Mouse (Mus musculus) macrophage (primary cell): Measurements from ENCODE around the gene H2-M5. TPM values are rescaled to one million over a fixed set of nuclear protein-coding genes. Genes with fewer than 3 reads are reported as not detected.

Source experiments
- H3K27ac ChIP-seq: fragments of 350-480 bp; formaldehyde crosslinking; 2 replicates; pipeline ENCODE4 v1.9.0; 2021
- H3K36me3 ChIP-seq: fragments of 350-480 bp; formaldehyde crosslinking; 2 replicates; pipeline ENCODE4 v1.9.0; 2021; ENCODE audit errors: inconsistent target
- H3K4me3 ChIP-seq: fragments of 350-480 bp; formaldehyde crosslinking; 2 replicates; pipeline ENCODE4 v1.9.0; 2021; ENCODE audit errors: inconsistent target
- H3K79me2 ChIP-seq: fragments of 350-480 bp; formaldehyde crosslinking; 2 replicates; pipeline ENCODE4 v1.9.0; 2021; ENCODE audit errors: inconsistent target
- WGBS: methylation state at CpG from one replicate; pipeline ENCODE4 v1.1.7; 2026; ENCODE audit warnings: inconsistent platforms; ENCODE audit not compliant: missing documents; 5-methylcytosine and 5-hydroxymethylcytosine counted together
- polyA plus RNA-seq: library from polyadenylated mRNA; stranded (reverse); fragments of 250-400 nt; gene quantifications from 3 replicates; pipeline ENCODE4 v1.2.4, GENCODE M21; 2018; ENCODE audit warnings: inconsistent platforms

The H2-M5 gene
- polyA plus RNA-seq, 1 experiment from 2014 or later: not detected

DNA sequence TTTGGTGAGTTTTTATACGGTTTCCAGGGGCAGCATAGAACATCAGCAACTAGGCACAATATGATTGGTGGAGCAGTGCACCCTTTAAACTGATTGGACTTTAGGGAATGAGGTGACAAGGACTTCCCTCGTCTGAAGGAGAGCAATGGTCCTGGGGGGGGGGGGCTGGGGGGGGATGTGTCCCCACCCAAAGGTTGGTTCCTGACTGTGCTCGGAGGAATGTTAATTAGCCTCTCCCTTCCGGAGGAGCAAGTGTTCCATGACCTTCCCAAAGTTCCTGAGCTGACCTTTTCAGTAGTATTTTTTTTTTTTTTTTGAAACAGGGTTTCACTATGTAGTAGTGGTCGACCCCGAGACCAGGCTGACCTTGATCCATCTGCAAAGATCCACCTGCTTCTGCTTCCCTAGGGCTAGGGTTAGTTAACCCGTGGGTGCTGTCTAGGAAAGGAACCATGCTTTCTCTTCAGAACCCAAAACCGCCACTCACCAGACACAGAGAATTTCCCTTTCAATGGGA lies 16.0 kb downstream of the H2-M5 start:
- no peak overlapping the region for H3K4me3 ChIP-seq
- no peaks in the 10 kb centered on the region for H3K79me2 ChIP-seq
- WGBS: 88% methylated on average over 8 of the region's 8 CpGs
- no peak overlapping the region for H3K27ac ChIP-seq
- no peaks in the 10 kb centered on the region for H3K36me3 ChIP-seq

DNA sequence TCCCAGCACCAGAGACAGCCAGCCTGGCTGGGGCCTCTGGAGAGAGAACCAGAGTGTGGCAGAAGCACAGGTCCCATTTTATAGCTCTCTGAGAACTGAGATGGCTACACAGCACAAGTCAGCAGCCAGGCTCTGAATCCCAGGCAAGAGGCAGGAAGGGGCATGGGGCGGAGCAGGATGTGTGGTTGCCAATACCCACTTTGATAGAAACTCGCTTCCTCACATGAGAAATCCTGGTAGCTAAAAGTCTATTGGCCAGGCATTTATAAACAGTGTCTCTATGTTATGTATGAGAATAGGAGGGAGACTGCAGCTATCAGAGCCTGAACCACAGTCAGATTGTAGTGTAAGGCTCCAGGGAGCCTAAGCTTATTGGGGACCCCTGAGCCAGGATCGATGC lies 16.5 kb downstream of the H2-M5 start:
- Histone ChIP-seq H3K4me3 (no peak overlapping the region), H3K36me3 (no peaks in the 10 kb centered on the region), H3K27ac (no peak overlapping the region), H3K79me2 (no peaks in the 10 kb centered on the region)
- WGBS: 48% methylated on average over 3 of the region's 3 CpGs

DNA sequence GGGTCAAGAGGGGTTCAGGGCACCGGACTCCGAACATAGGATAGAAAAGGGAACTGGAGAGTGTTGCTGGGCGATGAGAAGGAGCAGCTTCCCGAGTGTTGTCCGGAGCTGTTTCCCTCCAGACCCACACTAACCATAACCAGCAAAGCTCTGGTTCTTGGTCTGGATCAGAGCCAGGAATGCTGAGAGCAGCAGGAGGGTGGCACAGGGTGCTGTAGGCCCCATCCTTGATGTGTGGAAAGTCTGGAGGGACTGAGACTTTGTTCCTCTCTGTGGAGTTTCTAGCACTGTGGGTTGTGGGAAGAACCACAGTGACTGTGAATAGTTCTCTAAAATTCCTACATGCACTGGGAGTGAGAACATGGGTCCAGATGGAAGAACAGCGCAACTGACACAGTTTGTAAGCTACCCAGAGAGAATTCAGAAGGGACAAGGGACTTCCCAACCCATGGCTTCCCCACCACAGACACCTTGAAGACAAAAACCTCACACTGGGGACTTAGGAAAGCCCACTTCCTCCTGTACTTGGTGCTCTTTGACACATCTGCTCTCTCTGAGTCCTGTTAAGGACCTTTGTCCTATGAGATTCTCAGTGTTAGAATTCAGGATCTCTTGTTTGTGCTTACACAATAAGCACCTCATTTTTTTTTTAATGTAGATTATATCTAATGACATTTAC lies 18.0 kb downstream of the H2-M5 start:
- Histone ChIP-seq H3K36me3 (no peaks in the 10 kb centered on the region), H3K79me2 (no peaks in the 10 kb centered on the region), H3K4me3 (no peak overlapping the region), H3K27ac (no peak overlapping the region)
- 15% methylated on average over 6 of the region's 6 CpGs for WGBS

DNA sequence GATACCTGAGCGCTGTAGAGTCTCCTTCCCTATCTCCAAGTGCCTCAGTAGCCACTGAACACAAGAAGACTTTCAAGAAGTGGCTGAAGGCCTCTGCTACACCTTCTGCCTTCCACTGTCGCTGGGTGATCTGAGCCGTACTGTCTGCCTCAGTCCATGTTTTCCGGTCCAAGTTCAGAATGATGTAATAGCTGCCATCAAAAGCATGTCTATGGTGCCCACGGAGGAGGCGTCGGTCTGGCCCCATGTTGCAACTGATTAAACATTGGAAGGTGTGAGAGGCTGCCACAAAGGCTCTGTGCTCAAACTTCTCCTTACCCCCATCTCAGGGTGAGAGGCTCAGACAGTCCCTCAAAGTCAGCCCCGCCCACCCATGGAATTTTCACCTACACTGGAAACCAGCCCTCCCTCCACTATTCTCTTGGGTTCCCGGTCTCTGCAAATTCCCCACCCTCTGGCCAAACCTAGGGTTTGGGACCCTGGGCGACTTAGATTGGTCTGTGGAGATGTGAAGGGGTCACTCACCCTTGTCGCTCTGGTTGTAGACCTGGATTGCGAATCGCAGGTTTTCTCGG lies 18.9 kb downstream of the H2-M5 start:
- 80% methylated on average over 14 of the region's 14 CpGs for WGBS
- Histone ChIP-seq H3K79me2 (no peaks in the 10 kb centered on the region), H3K36me3 (no peaks in the 10 kb centered on the region), H3K4me3 (no peak overlapping the region), H3K27ac (no peak overlapping the region)

DNA sequence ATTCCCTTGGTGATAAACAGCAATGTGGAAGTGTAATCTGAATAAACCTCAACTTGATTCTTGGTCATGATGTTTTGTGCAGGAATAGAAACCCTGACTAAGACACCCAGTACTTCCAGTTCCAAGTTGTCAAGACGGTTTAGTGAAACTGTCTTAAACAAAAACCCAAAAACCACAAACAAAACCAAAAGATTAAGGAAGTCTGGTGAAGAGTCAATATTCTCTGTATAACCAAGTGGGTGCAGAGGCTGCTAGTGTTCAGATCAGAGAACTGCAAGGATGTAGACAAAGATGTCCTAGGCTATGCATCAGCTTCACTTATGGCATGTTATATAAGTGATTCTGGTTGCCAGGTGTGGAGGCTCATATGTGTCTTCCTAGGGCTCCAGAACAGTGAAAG lies 22.5 kb downstream of the H2-M5 start:
- WGBS: 9% methylated on average over 1 of the region's 1 CpGs
- Histone ChIP-seq H3K79me2 (no peaks in the 10 kb centered on the region), H3K36me3 (no peaks in the 10 kb centered on the region), H3K4me3 (no peak overlapping the region), H3K27ac (no peak overlapping the region)

DNA sequence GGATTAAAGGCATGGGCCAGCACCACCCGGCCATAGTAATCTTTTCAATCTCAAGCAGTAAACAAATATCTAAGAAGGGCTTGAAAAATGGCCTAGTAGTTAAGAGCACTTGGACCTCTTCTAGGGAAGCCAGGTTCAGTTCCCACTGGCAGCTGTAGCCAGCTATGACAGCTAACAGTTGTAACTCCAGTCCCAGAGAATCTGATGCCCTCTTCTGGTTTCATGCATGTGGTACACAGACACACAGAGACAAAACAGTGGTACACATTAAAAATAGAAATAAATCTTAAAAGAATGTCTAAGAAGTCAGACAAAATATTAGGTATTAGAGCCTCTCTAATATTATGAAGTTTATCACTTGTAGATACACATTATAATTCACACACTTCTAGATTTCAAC lies 28.2 kb downstream of the H2-M5 start:
- Histone ChIP-seq H3K79me2 (peaks cover 9% of the 10 kb centered on the region; the same call in 1 of the 2 replicates), H3K36me3 (peaks cover 6% of the 10 kb centered on the region; the same call in 1 of the 2 replicates), H3K27ac (no peak overlapping the region), H3K4me3 (no peak overlapping the region)
- 85% methylated on average over 1 of the region's 1 CpGs for WGBS

DNA sequence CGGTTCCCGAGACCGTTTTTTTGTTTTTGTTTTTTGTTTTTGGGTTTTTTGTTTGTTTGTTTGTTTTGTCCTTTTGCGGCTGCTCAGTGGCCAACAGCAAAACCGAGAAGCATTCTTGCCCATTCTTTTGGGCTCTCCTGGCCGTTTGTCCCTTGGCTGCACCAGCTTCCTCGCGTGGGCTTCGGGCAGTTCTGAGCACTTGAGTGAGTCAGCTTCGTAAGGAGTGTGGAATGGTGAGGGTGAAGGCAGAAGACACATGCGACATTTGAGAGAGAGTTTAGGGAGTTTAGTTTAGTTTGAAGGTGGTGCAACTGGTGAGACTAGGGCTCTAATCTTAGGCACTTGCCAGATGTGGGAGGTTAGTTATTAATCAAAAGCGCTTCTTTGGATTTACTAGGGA lies 30.5 kb downstream of the H2-M5 start:
- WGBS: 36% methylated on average over 12 of the region's 12 CpGs
- H3K79me2 ChIP-seq: peaks cover 9% of the 10 kb centered on the region; the same call in 1 of the 2 replicates
- H3K36me3 ChIP-seq: peaks cover 22% of the 10 kb centered on the region; the same call in 1 of the 2 replicates
- H3K27ac ChIP-seq: peak overlapping the region; percentile 56
- H3K4me3 ChIP-seq: peak overlapping the region; percentile 94

DNA sequence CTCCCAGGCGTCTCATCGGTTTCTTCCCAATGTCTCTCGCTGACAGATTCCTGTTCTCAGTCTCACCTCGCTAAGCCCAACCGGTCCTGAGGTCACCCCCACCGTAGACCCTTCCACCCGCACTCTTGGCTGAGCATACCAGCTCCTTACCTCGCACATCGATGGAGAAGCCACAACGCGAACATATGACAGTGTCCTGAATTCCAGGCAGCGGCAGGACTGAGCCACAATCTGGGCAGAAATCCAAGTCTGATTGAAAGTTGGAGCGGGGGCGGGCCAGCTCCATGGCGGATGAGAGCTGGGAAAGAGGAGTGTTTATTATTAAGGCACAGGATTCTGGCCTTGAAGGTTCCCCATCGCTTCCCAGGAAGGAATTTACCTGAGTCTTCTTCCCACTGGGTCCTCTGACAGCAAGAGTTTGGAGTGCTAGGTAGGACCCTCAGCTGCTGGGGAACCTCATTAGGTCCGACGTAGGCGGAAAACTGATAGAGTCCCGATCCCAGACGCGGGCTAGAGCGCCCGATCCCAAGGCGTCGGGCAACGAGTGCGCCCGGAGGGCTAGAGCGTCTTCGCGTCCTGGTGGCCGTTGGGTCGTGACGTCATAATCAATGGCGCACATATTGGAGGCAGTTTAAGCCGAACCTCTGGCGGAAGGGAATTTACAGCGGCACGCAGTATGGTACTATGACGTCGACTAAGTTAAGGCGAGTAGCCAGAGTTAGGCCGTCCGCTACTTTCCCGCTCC lies 31.2 kb downstream of the H2-M5 start, which contains the start of the genes Znrd1 and Znrd1as:
Gene Znrd1, minus strand, starts transcription at position 561 of the 745 bp plus-strand sequence.
Gene Znrd1as, plus strand, starts transcription at position 594 of the 745 bp plus-strand sequence.
- 1% methylated on average over 45 of the region's 46 CpGs for WGBS
- Histone ChIP-seq H3K79me2 (peaks cover 9% of the 10 kb centered on the region; the same call in 1 of the 2 replicates), H3K36me3 (peaks cover 22% of the 10 kb centered on the region; the same call in 1 of the 2 replicates), H3K27ac (peak within 1 kb of the TSS; percentile 56), H3K4me3 (peak within 1 kb of the TSS; percentile 94)

DNA sequence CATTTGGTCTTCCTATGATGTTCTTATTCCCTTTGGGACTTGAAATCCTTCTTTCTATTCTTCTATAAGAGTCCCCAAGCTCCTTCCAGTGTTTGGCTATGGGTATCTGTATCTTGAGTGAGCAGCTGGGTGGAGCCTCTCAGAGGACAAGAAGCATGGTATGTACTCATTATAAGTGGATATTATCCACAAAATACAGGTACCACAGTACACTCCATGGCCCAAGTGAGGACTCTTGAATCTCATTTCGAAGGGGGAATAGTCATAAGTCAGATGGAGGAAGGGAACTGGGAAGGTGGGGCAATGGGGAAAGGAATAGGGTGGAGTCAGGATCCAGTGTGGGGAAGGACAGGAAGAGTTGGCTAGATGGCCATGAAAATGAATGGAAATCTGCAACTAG lies 36.3 kb downstream of the H2-M5 start:
- Histone ChIP-seq H3K36me3 (peaks cover 34% of the 10 kb centered on the region; the same call in 1 of the 2 replicates), H3K4me3 (no peak overlapping the region), H3K27ac (no peak overlapping the region), H3K79me2 (peaks cover 23% of the 10 kb centered on the region)
- 100% methylated on average over 1 of the region's 1 CpGs for WGBS

DNA sequence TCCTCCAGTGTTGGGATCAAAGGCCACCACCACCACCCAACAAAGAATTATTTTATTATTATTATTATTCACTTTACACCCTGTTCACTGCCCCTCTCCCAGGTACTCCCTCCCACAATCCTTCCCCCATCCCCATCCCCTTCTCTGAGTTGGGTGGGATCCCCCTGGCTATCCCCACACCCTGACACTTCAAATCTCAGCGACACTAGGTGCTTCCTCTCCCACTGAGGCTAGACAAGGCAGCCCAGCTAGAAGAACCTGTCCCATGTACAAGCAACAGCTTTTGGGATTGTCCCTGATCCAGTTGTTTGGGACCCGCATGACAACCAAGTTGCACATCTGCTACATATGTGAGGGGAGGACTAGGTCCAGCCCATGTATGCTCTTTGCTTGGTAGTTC lies 36.7 kb downstream of the H2-M5 start:
- no peak overlapping the region for H3K4me3 ChIP-seq
- H3K79me2 ChIP-seq: peaks cover 19% of the 10 kb centered on the region
- H3K27ac ChIP-seq: no peak overlapping the region
- peaks cover 34% of the 10 kb centered on the region; the same call in 1 of the 2 replicates for H3K36me3 ChIP-seq
- 97% methylated on average over 2 of the region's 2 CpGs for WGBS

DNA sequence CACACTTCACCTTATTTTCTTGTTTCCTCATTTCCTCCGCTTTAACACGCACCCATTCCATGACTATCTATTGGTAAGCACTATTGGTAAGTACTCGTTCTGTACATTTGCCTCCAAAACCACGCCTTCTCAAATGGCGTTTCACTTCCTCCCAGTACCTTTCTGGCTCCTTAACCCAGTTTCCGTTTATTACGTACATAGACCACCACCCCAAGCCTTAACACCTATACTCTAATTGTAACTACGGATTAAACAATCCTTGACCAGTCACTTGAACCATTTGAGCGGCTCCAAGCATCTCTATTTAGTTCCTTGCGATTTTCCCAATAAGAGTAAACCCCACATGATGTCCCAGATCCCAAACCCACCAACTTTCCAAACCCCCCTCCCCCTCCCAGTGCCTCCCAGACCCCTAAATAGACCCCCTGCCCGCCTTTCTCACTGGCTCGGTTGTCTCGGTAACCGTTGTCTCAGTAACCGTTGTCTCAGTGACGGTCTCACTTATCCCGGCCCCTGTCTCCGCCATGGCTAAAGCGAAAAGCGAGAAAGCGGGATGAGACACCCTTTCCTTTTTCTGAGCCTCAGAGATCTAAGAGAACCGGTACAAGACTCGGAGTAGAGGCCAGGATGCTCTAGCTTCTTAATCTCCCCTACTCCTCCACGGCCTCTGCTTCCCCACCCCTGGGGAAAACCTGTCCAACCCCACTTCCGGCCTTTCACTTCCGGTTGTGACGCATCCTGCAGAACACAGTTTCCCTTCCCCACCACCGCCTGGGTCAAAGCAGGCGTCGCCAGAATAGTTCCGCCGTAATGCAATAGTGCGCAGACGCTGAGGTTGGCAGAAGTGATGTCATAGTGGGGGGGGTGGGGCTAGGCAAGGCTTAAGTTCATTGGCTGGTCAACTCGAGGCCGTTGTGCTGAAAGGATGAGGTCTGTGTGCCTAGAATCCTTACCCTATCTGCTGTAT lies 38.1 kb downstream of the H2-M5 start, which contains the start of gene Ppp1r11:
Gene Ppp1r11, minus strand, starts transcription at position 761 of the 967 bp plus-strand sequence.
- H3K79me2 ChIP-seq: peaks cover 15% of the 10 kb centered on the region
- WGBS: 0% methylated on average over 31 of the region's 36 CpGs
- H3K4me3 ChIP-seq: peak within 1 kb of the TSS; percentile 98
- H3K36me3 ChIP-seq: peaks cover 30% of the 10 kb centered on the region; the same call in 1 of the 2 replicates
- peak within 1 kb of the TSS; percentile 56 for H3K27ac ChIP-seq

DNA sequence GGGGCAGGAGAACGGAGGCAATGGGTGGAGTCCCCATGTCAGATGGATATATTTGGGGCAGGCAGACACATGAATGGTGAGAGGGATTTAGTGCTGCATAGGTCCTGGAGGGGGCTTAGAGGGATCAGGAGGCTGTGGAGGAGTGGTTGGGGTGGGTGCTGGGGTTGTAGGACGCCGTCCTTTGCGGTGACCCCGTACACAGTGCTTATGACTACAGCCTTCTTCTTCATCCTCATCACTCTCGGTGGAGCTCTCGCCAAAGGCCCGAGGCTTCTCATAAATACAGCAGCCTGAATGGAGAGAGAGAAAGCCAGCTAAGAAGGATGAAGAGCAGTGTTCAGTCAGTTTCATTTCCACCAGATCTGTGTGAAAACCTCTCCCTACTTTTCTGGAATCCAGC lies 40.1 kb downstream of the H2-M5 start:
- Histone ChIP-seq H3K36me3 (peaks cover 15% of the 10 kb centered on the region; the same call in 1 of the 2 replicates), H3K79me2 (peaks cover 15% of the 10 kb centered on the region), H3K27ac (no peak overlapping the region), H3K4me3 (no peak overlapping the region)
- WGBS: 98% methylated on average over 8 of the region's 8 CpGs

DNA sequence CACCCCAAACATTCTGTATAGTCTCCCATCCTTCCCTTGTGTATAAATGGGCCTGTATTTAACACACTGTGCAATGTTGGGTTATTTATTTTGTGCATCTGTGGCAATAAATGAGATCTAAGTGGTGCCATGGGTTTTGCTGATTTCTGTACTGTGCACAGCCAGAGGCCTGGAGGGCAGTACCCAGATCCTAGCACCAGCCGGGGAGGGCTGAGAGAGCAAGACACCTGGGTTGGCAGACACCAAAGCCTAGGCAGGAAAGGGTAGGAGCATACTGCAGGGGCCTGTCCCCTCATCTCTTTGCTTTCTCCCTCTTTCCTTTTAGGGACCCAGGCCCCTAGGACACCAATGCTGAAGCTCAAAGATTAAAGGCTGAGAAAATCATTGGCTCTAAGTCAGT lies 41.1 kb downstream of the H2-M5 start:
- Histone ChIP-seq H3K27ac (no peak overlapping the region), H3K4me3 (no peak overlapping the region), H3K79me2 (peaks cover 15% of the 10 kb centered on the region), H3K36me3 (peaks cover 12% of the 10 kb centered on the region; the same call in 1 of the 2 replicates)
- 100% methylated on average over 1 of the region's 1 CpGs for WGBS
